Comparison of ENCODE assay signal across 13 mouse cellular contexts in genomic region chr15:10940148-10941108, GRCm38 (mm10). TPM values are rescaled to one million over a fixed set of nuclear protein-coding genes. Genes with fewer than 3 reads are reported as not detected.
DNase-seq lines count a peak whose midpoint lies in the region; ATAC-seq and TF ChIP-seq lines count a peak whose summit lies in the region.
"Had no signal": no experiment of that assay in that cellular context is flagged by ENCODE, and none has a peak within 500 bp of the region (broad histone marks: within the 10 kb centered on the region; RNA-seq: fewer than 3 reads in every experiment).

No protein-coding gene starts in this region.

- no peak for TF ChIP-seq CTCF in lung, postnatal 0 days (IDR thresholded peaks at IDR 0.05)
- TF ChIP-seq CTCF in lung, adult 2 months (IDR thresholded peaks at IDR 0.05; ENCODE audit: insufficient read depth, low read length), result no peak

- H3K4me2 ChIP-seq in lung, postnatal 0 days (replicated peaks; ENCODE audit: low read depth, low read length), result no peak overlapping the region
- H3K4me2 ChIP-seq: intestine, embryonic 15.5 days had no signal

- TF ChIP-seq POLR2A in lung, adult 2 months (IDR thresholded peaks at IDR 0.05; ENCODE audit: borderline replicate concordance, extremely low read depth, low read depth, low read length), result no peak

- no peaks in the 10 kb centered on the region for H3K9me3 ChIP-seq in lung, postnatal 0 days (ENCODE audit: low read length)
- H3K9me3 ChIP-seq: intestine, embryonic 15.5 days had no signal

- H3K4me1 ChIP-seq in lung, postnatal 0 days (ENCODE audit: insufficient read depth, low read depth, low read length), result no peaks in the 10 kb centered on the region
- H3K4me1 ChIP-seq in lung, adult 2 months (ENCODE audit: control insufficient read depth, insufficient read depth, low read length), result no peaks in the 10 kb centered on the region
- H3K4me1 ChIP-seq: intestine, embryonic 15.5 days had no signal

- no peak for TF ChIP-seq EP300 in lung, postnatal 0 days (IDR thresholded peaks at IDR 0.05)

- H3K36me3 ChIP-seq in lung, postnatal 0 days (ENCODE audit: insufficient read depth, low read length), result no peaks in the 10 kb centered on the region
- H3K36me3 ChIP-seq: intestine, embryonic 15.5 days had no signal

- H3K9ac ChIP-seq in lung, postnatal 0 days (replicated peaks; ENCODE audit: low read depth), result no peak overlapping the region
- H3K9ac ChIP-seq: intestine, embryonic 15.5 days; liver, embryonic 14.5 days had no signal

- peak; percentile 5 for DNase-seq in embryo, embryonic 10 days (ENCODE audit: low spot score)
- no peak for DNase-seq in embryo, embryonic 11 days
- peak; percentile 65 for DNase-seq in lung, postnatal 0 days (ENCODE audit: low spot score)
- no peak for DNase-seq in lung, adult 2 months
- DNase-seq in lung, postnatal 10 days, result peak; percentile 49
- DNase-seq in skeletal muscle tissue, adult 2 months (ENCODE audit: low read depth, low spot score), result peak; percentile 60
- no peak for DNase-seq in frontal cortex, postnatal 10 days (ENCODE audit: low spot score in 2 of 2)
- DNase-seq in adrenal gland, postnatal 14 days, result no peak

- no peaks in the 10 kb centered on the region for H3K27me3 ChIP-seq in lung, postnatal 0 days (replicated peaks; ENCODE audit: insufficient read depth, low read length)
- H3K27me3 ChIP-seq: intestine, embryonic 15.5 days had no signal

- no peak overlapping the region for H3K27ac ChIP-seq in lung, postnatal 0 days (ENCODE audit: low read length)
- H3K27ac ChIP-seq: intestine, embryonic 15.5 days; left cerebral cortex, adult 2 months; liver, embryonic 14.5 days had no signal

- no peak overlapping the region for H3K4me3 ChIP-seq in lung, postnatal 0 days (ENCODE audit: low read depth, low read length)
- no peak overlapping the region for H3K4me3 ChIP-seq in lung, adult 2 months (replicated peaks; ENCODE audit: extremely low read depth, low read depth, low read length)
- H3K4me3 ChIP-seq: intestine, embryonic 15.5 days; left cerebral cortex, adult 2 months had no signal

- WGBS in lung, postnatal 0 days, result 60% methylated on average over 15 of the region's 15 CpGs
- 59% methylated on average over 15 of the region's 15 CpGs for WGBS in lung, adult 2 months

- ATAC-seq in lung, postnatal 0 days, result peak; percentile 75
- ATAC-seq: intestine, embryonic 15.5 days had no signal

RNA-seq across cellular contexts. Expression of gene C1qtnf3, which starts 11.7 kb away (rescaled TPM):
- 2.5 TPM in 2 replicates for polyA plus RNA-seq in lung, postnatal 0 days (2015; fragmentation: Nextera tagmentation; extraction: Ambion mirVana)
- 0.38 and 1.7 TPM in 2 replicates for polyA plus RNA-seq in lung, adult 2 months (2012; rRNA removed)
- 1.5 and 2.1 TPM in 2 replicates for total RNA-seq in adrenal gland, postnatal 14 days (2021)
- total RNA-seq: hematopoietic stem cell, adult 5-6 weeks; megakaryocyte-erythroid progenitor cell, adult 5-6 weeks had no signal

RNA-seq across cellular contexts. Expression of gene Amacr, which starts 41.1 kb away (rescaled TPM):
- polyA plus RNA-seq in lung, postnatal 0 days (2015; fragmentation: Nextera tagmentation; extraction: Ambion mirVana), result 11.0 TPM in 2 replicates
- 4.4 and 6.9 TPM in 2 replicates for polyA plus RNA-seq in lung, adult 2 months (2012; rRNA removed)
- total RNA-seq in adrenal gland, postnatal 14 days (2021), result 33.4 and 37.0 TPM in 2 replicates

Comparison
In these comparisons a context has a peak if more than half of its experiments do, and no peak if none do; other contexts are left out.
1. DNase-seq: peak in embryo, embryonic 10 days (single experiment), lung, postnatal 0 days (single experiment), lung, postnatal 10 days (single experiment) and skeletal muscle tissue, adult 2 months (single experiment); none in embryo, embryonic 11 days (single experiment), lung, adult 2 months (single experiment), frontal cortex, postnatal 10 days (0 of 2) and adrenal gland, postnatal 14 days (single experiment).